Mouse (Mus musculus) forebrain, embryonic 14.5 days (tissue): ENCODE measurements around the gene Lrrc58. TPM values are rescaled to one million over a fixed set of nuclear protein-coding genes. Genes with fewer than 3 reads are reported as not detected.
A peak's percentile ranks its signal among the peaks of the same experiment; 100 is the strongest.

ENCODE experiments used
- ATAC-seq: fragments of 200-750 bp; cut with Nextera tagmentation; 2 replicates; pipeline ENCODE4 v1.8.0; 2017; ENCODE audit warnings: mild to moderate bottlenecking, moderate library complexity
- DNase-seq: peaks from one replicate; pipeline ENCODE4 v3.0.0-alpha.2; 2015; ENCODE audit warnings: low spot score
- H3K27ac ChIP-seq: fragments of 300-500 bp; sonication (generic); 2 replicates; pipeline ENCODE4 v1.5.1; 2014; ENCODE audit warnings: low read depth, mild to moderate bottlenecking, control low read depth, low read length, moderate library complexity
- H3K27me3 ChIP-seq: fragments of 300-500 bp; sonication (generic); replicated peaks from 2 replicates; pipeline ENCODE4 v1.6.1; 2014; ENCODE audit warnings: low read length, control low read depth, mixed read lengths; ENCODE audit not compliant: control insufficient read depth, insufficient read depth
- H3K36me3 ChIP-seq: fragments of 300-500 bp; sonication (generic); 2 replicates; pipeline ENCODE4 v1.6.1; 2014; ENCODE audit warnings: low read length, control low read depth; ENCODE audit not compliant: control insufficient read depth, insufficient read depth
- H3K4me1 ChIP-seq: fragments of 300-500 bp; sonication (generic); 2 replicates; pipeline ENCODE4 v1.6.1; 2014; ENCODE audit warnings: antibody characterized with exemption, low read length, control low read depth; ENCODE audit not compliant: control insufficient read depth, insufficient read depth
- H3K4me2 ChIP-seq: fragments of 300-500 bp; sonication (generic); 2 replicates; pipeline ENCODE4 v1.6.1; 2014; ENCODE audit warnings: mild to moderate bottlenecking, control low read depth, low read length
- H3K4me3 ChIP-seq: fragments of 300-500 bp; sonication (generic); 2 replicates; pipeline ENCODE4 v1.5.1; 2014; ENCODE audit warnings: low read depth, low read length, control low read depth
- H3K9ac ChIP-seq: fragments of 300-500 bp; sonication (generic); 2 replicates; pipeline ENCODE4 v1.6.1; 2014; ENCODE audit warnings: mild to moderate bottlenecking, low read length, control low read depth, moderate library complexity
- H3K9me3 ChIP-seq: fragments of 300-500 bp; sonication (generic); replicated peaks from 2 replicates; pipeline ENCODE4 v1.6.1; 2016; ENCODE audit warnings: low read length, control low read depth, mixed read lengths; ENCODE audit not compliant: control insufficient read depth
- WGBS: fragments of 180-500 bp; shearing (Covaris S2); extraction: QIAGEN DNeasy Blood & Tissue Kit; methylation state at CpG from one replicate; pipeline ENCODE4 v1.1.7; 2014; 5-methylcytosine and 5-hydroxymethylcytosine counted together
- polyA plus RNA-seq: library from polyadenylated mRNA; unstranded; fragments of >200 nt; fragmentation: Nextera tagmentation; extraction: Ambion mirVana; gene quantifications from 2 replicates; pipeline ENCODE4 v1.2.1, GENCODE M21; 2014

The Lrrc58 gene
- polyA plus RNA-seq: 40.7 and 53.0 TPM in 2 replicates

DNA sequence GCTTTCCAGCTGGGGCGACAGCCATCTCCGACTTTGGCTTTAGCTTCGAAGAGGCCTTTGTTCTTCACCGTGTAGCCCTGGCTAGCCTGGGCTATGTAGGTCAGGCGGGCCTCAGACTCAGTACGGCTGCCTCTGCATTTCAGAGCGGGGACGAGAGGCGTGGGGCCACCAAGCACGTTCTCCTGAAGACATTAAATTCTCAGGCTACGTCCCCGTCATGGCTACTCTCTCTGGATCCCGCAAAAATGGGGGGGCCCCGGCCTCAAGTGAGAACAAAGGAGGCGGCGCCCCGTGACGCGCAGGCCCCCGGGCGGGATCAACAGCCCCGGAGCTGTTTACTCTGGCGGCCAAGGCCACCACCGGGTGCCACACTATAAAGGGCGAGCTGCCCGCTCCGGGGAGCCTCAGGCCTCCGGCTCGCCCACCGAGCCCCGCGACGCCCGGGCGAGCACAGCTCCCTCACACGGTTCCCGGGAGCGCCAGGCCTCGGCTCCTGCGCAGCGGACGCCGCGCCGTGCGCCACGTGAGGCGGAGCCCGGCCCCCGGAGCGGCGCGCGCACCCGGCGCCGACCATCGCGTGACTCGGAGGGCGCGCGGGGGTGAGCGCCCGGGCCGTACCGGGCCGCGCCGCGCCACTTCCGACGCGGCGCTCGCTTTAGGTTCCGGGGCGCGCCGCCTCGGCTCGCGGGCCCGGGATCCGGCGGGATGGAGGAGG lies at the start of gene Lrrc58:
Lrrc58 (plus strand) TSS at position 599 of the 715 bp plus-strand sequence.
- Histone ChIP-seq H3K9me3 (no peaks in the 10 kb centered on the region), H3K4me2 (peak within 1 kb of the TSS; percentile 69), H3K27me3 (no peaks in the 10 kb centered on the region), H3K27ac (peak within 1 kb of the TSS; percentile 99), H3K4me1 (peaks cover 25% of the 10 kb centered on the region), H3K4me3 (peak within 1 kb of the TSS; percentile 96), H3K36me3 (peaks cover 3% of the 10 kb centered on the region; the same call in 1 of the 2 replicates), H3K9ac (peak within 1 kb of the TSS; percentile 98)
- WGBS: under 1% methylated on average over 65 of the region's 86 CpGs
- peak; percentile 94 for ATAC-seq
- peak; percentile 92 for DNase-seq

DNA sequence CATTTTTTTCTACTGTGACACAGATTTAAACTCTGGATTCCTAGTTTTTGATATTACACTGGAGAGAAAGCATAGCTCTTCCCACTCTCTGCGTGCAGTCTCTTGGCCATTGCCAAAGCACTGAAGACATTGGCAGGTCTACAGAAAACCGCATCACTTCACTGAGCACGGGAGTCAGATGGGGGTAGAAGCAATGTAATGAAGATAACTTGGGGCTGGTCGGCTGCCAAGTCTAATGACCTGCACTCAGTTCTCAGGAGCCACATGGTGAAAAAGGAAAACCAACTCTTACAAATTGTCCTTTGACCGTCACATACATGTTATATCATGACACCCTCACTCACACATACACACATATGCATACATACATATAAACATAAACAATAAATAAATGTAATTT lies 44.2 kb upstream of the Lrrc58 start:
- Histone ChIP-seq H3K36me3 (peaks cover 62% of the 10 kb centered on the region), H3K27me3 (no peaks in the 10 kb centered on the region), H3K4me1 (no peaks in the 10 kb centered on the region), H3K9ac (no peak overlapping the region), H3K4me3 (no peak overlapping the region), H3K27ac (no peak overlapping the region), H3K9me3 (no peaks in the 10 kb centered on the region), H3K4me2 (no peak overlapping the region)
- DNase-seq: peak; percentile 30
- ATAC-seq: no peak
- 71% methylated on average over 5 of the region's 5 CpGs for WGBS

DNA sequence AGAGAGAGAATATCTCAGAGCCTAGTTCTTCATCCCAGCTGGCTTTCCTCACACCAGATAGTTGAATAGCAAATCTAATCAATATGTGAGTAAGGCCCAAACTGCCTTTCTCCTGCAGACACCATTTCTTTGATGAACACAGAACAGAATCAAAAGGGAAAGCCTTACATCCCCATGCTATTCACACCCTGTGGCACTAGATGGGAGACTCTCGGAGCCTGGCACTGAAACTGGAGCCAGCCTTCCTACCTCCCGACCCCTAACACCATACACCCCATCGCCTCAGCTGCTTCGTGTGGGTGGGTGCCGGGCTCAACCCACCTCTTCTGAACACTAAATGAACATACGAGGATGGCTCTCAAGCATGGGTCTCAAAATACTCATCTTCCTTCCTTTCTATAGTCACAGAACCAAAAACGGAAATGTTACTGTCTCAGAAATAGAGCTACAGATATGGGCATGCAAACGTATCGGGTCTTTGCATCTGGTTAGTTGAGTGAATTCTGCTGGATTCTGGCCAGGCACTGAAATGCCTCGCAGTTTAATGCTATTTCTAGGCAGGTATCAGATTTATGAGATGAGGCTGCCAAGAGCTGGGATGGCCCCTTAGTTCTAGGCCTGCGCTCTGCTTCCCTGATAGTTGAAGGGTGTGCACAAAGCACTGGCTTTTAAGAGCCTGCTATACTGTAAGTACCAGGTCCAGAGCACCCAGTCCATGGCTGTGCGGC lies 43.2 kb upstream of the Lrrc58 start:
- Histone ChIP-seq H3K9ac (no peak overlapping the region), H3K4me1 (no peaks in the 10 kb centered on the region), H3K4me2 (no peak overlapping the region), H3K27me3 (no peaks in the 10 kb centered on the region), H3K27ac (no peak overlapping the region), H3K9me3 (no peaks in the 10 kb centered on the region), H3K36me3 (peaks cover 72% of the 10 kb centered on the region), H3K4me3 (no peak overlapping the region)
- ATAC-seq (no peak), DNase-seq (no peak)
- 93% methylated on average over 12 of the region's 12 CpGs for WGBS

DNA sequence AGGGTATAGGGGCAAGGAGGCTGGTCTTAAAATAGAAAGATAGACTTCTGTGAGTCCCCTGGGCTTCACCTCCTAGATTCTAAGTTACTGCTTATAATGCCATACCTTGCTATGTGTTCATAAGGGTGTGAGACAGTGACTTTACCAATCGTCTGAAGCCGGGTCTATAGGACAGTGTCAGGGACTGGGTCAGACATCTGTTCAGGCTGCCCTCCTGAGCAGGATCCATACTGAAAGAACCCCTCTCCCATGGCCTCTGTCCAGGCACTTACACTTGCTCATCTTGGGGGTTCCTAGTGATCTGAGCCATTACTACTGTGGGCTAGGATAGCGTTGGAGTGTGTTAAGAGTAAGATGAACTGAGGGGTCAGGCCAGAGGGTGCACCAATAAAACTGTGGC lies 41.9 kb upstream of the Lrrc58 start:
- Histone ChIP-seq H3K9ac (no peak overlapping the region), H3K36me3 (peaks cover 79% of the 10 kb centered on the region), H3K4me2 (no peak overlapping the region), H3K4me1 (no peaks in the 10 kb centered on the region), H3K27ac (no peak overlapping the region), H3K27me3 (no peaks in the 10 kb centered on the region), H3K4me3 (no peak overlapping the region), H3K9me3 (no peaks in the 10 kb centered on the region)
- WGBS: 93% methylated on average over 3 of the region's 3 CpGs
- no peak for ATAC-seq
- no peak for DNase-seq

DNA sequence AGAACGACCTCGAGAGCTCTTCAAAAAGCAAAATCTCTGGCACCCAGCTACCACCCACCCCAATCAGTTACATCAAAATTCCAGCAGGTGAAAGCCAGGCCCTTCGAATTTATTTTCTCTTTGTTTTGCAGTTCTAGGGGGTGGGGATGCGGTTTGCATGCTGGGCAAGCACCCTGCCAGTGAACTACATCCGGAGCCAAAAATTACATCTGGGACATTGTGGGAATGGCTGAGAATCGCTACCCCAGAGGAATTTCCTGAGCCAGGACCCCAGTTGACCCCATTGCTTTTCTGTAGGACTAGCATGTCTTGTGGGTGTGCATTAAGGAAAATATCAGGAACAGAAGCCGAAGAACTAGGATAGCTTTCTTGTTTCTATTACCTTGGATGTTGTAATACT lies 37.1 kb upstream of the Lrrc58 start:
- 79% methylated on average over 7 of the region's 7 CpGs for WGBS

DNA sequence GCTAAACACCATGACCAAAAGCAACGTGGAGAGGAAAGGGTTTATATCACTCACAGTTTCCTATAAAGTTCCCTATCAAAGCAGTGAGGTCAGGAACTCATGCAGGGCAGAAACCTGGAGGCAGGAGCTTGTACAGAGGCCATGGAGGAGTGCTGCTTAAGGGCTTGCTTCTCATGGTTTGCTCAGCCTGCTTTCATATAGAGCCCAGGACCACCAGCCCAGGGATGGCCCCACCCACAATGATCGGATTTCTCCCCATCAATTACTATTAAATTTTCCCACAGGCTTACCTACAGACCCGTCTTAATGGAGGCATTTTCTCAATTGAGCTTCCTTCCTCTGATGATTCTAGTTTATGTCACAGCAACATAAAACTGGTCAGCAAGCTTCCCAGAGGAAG lies 30.6 kb upstream of the Lrrc58 start:
- no peaks in the 10 kb centered on the region for H3K27me3 ChIP-seq
- WGBS: 75% methylated on average over 3 of the region's 3 CpGs
- no peaks in the 10 kb centered on the region for H3K4me1 ChIP-seq
- no peak overlapping the region for H3K4me3 ChIP-seq
- H3K9ac ChIP-seq: no peak overlapping the region
- no peak for ATAC-seq
- H3K36me3 ChIP-seq: peaks cover 17% of the 10 kb centered on the region; the same call in 1 of the 2 replicates
- H3K27ac ChIP-seq: no peak overlapping the region
- no peaks in the 10 kb centered on the region for H3K9me3 ChIP-seq
- no peak overlapping the region for H3K4me2 ChIP-seq
- no peak for DNase-seq

More for the DNA sequence above, 37.1 kb upstream of the Lrrc58 start:
- DNase-seq: no peak
- no peak for ATAC-seq
- no peaks in the 10 kb centered on the region for H3K4me1 ChIP-seq
- H3K9me3 ChIP-seq: no peaks in the 10 kb centered on the region
- no peaks in the 10 kb centered on the region for H3K27me3 ChIP-seq
- H3K4me2 ChIP-seq: no peak overlapping the region
- no peak overlapping the region for H3K27ac ChIP-seq
- peaks cover 61% of the 10 kb centered on the region for H3K36me3 ChIP-seq
- H3K9ac ChIP-seq: no peak overlapping the region
- no peak overlapping the region for H3K4me3 ChIP-seq

DNA sequence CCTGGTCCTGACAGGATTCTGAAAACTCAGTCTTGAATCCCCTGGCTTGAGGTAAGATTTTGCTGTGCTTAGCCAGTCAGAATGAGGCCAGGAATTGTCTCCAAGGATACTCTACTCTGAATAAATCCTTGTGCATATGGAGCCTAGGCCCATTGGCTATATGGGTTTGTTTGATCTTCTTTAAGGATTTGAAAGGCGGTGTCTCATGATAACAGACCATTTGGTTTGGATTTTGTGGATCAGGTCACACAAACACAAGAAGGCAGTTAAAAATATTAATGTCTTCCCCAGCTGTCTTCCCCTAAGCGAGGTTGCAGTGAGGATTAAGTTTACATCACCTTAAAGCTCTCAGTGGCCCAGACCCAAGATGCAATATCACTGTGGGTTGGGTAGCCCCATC lies 25.8 kb upstream of the Lrrc58 start:
- Histone ChIP-seq H3K9me3 (no peaks in the 10 kb centered on the region), H3K27me3 (no peaks in the 10 kb centered on the region), H3K9ac (no peak overlapping the region), H3K4me3 (no peak overlapping the region), H3K36me3 (no peaks in the 10 kb centered on the region), H3K4me1 (no peaks in the 10 kb centered on the region), H3K27ac (no peak overlapping the region), H3K4me2 (no peak overlapping the region)
- DNase-seq (no peak), ATAC-seq (no peak)
- WGBS: 90% methylated on average over 2 of the region's 2 CpGs

DNA sequence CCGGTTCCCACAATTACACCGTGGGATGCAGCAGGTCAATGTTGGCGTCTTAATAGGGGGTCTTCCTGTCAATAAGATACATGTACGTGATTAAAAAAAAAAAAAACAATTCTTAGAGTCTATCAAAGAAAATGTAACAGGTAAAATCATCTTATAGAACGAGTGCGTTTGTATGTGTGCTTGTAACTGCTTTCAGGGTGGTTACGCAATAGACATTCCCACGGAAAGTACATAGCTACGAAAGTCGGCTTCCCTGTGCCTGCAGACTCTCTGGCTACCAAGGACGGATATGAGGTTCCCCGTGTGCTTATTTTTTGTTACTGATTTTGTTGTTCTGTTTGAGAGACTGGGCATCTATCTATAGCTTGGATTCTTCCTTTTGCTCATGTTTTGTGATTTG lies 24.4 kb upstream of the Lrrc58 start:
- no peak for ATAC-seq
- Histone ChIP-seq H3K4me2 (no peak overlapping the region), H3K27me3 (no peaks in the 10 kb centered on the region), H3K36me3 (no peaks in the 10 kb centered on the region), H3K4me1 (no peaks in the 10 kb centered on the region), H3K27ac (no peak overlapping the region), H3K4me3 (no peak overlapping the region), H3K9ac (no peak overlapping the region), H3K9me3 (no peaks in the 10 kb centered on the region)
- DNase-seq: no peak
- 92% methylated on average over 12 of the region's 12 CpGs for WGBS
